Mouse (Mus musculus) small intestine, adult 2 months (tissue): ENCODE measurements around the gene Spo11.

Experiments
- CTCF ChIP-seq: fragments of 200-500 bp; IDR thresholded peaks from 2 replicates; pipeline ENCODE4 v1.5.1; 2012; ENCODE audit warnings: low read depth, mild to moderate bottlenecking, control low read depth, inconsistent platforms, low read length, moderate library complexity, mixed read lengths; ENCODE audit not compliant: insufficient replicate concordance, insufficient read length; ENCODE audit errors: extremely low read depth
- POLR2A ChIP-seq: fragments of 200-500 bp; IDR thresholded peaks from 2 replicates; pipeline ENCODE4 v1.6.1; 2012; ENCODE audit warnings: low read depth, mild to moderate bottlenecking, control low read depth, inconsistent platforms, low read length, moderate library complexity

DNA sequence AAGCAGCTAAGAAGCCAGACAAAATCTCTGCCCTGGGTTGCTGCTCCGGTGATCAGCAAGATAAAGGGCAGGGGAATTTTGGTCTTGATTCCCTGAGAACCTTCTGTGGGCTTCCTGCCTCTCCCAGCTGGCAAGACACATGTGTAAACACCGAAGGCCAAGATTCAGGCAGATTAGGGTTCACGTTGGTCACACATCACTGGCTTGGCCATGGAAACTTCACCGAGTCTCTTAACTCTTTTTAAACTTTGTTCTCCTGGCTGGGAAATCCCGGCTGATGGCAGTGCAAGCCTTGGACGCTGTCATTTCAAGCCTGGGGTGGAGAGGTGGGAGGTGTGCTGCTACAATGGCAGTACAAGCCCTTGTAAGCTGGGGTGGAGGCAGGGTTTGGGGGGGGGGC is 16.3 kb upstream of the Spo11 start:
- no peak for TF ChIP-seq CTCF
- TF ChIP-seq POLR2A, result no peak
